Mouse (Mus musculus): ENCODE data around the gene Blvrb.

Gene Blvrb

DNA sequence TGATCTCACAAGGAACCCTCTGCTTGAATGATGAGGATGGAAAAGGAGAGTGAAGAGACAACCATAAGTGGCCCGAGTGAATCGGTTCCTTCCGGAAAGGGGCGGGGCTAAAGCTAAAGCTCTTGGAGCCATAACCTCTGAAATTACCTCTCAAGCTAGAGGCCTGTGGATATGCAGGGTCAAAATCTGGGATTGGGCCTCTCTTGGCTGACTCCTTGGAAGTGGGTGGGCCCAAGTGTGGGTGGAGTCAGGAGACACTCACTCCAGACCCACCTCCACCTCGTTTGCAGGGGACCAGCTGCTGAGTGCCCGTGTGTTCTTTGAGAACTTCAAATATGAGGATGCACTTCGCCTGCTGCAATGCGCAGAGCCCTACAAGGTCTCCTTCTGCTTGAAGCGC, 67.2 kb downstream of the Blvrb start:
- no peak for TF ChIP-seq GATA4 (IDR thresholded peaks at IDR 0.05; ENCODE audit: insufficient replicate concordance, low read length)

Measured in liver, adult (tissue).